Mouse (Mus musculus) mesoderm, embryonic 11.5 days (tissue): ENCODE measurements at regions not wholly inside any gene's neighbourhood (a gene's known extent, or its start where the extent isn't known, plus 50 kb on each side); places are given as distances from the start of the nearest gene placed in this dataset.
A peak's percentile ranks its signal among the peaks of the same experiment; 100 is the strongest.

ENCODE experiments used
- DNase-seq: peaks from one replicate; pipeline ENCODE4 v3.0.0-alpha.2; 2012; ENCODE audit warnings: low read depth, low spot score

- DNase-seq = no peak
Measured at GRCm38 (mm10) chr13:44597666-44598065, 131.6 kb upstream of the Jarid2 start.

GRCm38 (mm10) chr13:44601024-44601423, 128.2 kb upstream of the Jarid2 start:
- no peak for DNase-seq

DNA sequence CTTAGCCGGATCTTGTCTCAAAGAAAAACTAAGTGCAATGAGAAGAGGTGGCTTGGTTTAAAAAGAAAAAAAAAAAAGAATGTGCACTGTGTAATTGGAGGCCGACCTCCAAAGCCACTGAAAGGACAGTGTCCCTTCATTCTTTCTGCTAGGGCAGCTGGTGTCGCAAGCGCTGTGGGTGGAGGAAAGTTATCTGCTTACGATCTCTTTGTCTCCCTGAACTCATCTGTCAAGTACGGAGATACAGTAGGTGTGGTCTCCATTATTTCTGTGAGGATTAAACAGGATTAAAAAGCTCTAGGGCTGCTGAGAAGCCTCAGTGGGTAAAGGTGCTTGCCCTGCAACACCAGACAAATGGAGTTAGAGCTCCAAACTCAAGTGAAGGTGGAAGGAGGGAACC, 126.6 kb upstream of the Jarid2 start:
- DNase-seq = no peak

DNA sequence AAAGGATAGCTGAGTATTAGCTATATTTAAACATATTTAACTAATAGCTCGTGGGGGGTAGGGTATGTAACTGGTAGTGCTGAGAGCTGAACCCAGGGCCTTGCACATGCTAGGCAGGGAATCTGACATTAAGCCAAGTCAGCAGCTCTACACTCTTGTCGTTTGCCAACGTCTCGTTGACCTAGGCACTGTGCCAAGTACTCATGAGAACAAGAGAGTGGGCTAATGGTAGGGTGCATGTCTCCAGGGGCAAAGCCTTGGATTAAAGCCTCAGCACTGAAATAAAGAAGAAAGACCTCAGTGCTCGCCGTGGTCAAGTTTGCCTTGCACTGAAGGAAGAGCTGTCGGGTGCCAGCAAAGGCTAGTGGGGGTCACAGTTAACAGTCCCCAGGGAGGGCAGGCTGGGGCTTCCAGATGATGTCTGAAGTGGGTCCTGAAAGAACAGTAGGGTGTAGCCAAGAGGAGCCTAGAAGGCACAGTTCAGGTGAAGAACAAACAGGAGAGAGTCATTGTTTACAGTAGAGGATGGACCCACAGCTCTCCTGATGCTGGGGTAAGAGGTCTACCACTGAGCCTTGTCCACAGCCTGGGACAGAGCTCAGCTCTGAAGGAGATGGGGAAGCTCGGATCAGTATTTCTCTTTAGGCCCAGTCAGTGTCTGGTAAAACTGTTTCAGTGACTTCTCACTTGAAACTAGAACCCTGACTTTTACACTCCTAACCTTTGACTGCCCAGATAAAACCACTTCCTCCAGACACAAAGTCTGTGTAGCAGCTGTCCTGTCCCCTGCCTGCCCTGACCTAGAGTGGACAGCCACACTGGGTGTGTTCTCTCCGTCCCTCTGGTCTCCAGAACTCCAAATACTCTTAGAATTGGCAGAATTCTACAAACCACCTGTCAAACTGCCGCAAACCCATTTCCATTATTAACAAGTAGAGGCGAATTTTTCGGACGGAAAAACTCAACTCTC, 121.7 kb upstream of the Jarid2 start:
- no peak for DNase-seq

DNA sequence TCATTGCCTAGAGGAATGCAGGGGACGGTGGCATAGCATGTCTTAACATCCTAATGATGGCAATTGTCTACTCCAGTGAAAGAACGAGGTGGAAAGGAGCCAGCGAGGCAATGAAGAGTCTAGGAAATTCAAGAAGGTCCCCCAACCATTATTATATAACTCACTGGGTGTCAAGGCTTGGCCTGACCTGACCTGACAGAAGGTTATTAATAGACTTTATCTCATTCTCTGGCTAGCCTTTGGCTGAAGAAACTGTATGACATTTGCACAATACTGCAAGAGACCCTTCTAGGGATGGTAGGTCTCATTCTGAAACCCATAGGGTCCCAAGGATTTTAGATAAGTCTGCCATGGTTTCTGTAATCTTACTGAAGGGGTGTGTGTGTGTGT, 121.0 kb upstream of the Jarid2 start:
- no peak for DNase-seq

DNA sequence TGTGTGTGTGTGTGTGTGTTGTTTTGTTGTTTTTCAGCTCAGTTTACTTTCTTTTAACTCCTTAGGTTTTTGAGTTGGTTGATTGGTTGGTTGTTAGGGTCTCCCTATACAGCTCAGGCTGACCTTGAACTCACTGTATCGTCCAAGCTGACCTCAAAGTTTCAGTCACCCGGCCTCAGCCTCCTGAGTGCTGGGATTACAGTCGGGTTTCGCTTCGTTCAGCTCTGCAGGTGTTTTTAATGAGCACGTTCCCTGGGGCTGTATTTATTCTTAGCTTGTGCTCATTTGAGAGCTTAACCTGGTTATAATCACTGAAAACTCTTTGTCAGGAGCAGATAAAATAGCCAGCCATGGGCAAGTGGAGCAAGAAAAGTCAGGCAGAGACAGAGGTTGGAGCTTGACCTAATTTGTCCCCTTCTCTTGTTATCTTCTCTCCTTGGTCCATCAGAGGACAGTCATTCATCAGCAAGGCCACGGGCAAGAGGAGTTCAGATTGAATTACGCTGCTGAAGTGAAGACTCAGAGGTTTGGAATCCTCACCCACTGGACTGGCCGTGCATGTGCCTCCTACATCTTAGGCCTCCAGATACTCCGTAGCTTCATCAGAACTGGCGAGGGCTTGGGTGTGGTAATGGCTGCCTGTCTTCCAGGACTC, 120.5 kb upstream of the Jarid2 start:
- DNase-seq = no peak

DNA sequence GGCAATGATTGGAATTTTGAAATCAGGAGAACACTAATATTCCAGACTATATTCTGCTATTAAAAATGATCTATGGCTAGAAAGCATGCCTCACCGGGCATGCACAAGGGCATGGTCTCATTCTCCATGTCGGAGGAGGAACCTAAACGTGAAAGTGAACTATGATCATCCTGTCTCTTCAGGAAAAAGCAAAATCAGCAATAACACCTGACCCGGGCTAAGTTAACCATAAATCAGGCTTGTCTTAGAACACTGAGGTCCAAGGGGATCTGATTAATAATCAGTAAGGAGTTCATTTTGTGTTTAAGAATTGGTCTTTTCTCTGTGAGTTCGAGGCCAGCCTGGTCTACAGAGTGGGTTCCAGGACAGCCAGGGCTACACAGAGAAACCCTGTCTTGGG, 119.7 kb upstream of the Jarid2 start:
- no peak for DNase-seq

GRCm38 (mm10) chr13:44615696-44616095, 113.6 kb upstream of the Jarid2 start:
- no peak for DNase-seq

- DNase-seq = peak; percentile 72
Measured at GRCm38 (mm10) chr13:44618368-44618767, 110.9 kb upstream of the Jarid2 start.

GRCm38 (mm10) chr13:44622661-44623355, 106.5 kb upstream of the Jarid2 start:
- DNase-seq = no peak

- no peak for DNase-seq
Measured at GRCm38 (mm10) chr13:44624716-44625115, 104.6 kb upstream of the Jarid2 start.

DNA sequence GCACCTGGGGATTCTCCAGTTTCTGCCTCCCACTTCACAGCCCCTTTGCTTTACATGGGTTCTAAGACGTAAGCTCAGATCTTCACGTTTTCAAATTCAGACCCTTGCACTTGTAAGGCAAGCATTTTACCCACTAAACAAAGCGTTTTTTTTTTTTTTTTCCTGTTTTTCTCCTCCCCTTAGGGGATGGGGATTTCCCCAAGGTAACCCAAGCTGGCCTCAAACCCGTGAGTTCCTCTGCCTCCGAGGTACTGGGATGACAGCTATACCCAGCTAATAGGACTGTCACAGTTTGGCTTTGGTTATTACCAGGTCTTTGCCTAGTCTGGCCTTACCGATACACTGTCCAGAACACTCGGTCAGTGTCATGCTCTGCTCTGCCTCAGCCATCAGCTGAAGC, 103.5 kb upstream of the Jarid2 start:
- no peak for DNase-seq

- no peak for DNase-seq
Measured at GRCm38 (mm10) chr13:44626806-44627205, 102.5 kb upstream of the Jarid2 start.

DNA sequence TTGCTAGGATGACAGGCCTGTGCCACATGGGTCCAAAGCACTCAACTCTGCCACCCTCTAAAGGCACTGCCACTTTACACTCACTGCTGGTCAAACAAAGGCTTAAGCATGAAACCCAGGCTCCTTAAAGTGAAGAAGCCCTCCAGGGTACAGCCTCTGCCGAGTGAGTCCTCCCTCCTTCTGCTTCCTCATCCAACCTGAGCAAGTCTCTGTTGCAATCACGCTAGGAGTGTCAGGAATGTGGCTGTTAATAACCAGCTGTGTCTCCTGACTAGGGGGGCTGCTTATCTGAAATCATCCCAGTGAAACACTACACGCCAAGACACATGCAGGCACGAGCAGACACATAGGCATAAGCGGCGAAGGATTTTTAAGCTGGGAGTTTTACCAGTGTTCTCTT, 99.2 kb upstream of the Jarid2 start:
- no peak for DNase-seq

DNA sequence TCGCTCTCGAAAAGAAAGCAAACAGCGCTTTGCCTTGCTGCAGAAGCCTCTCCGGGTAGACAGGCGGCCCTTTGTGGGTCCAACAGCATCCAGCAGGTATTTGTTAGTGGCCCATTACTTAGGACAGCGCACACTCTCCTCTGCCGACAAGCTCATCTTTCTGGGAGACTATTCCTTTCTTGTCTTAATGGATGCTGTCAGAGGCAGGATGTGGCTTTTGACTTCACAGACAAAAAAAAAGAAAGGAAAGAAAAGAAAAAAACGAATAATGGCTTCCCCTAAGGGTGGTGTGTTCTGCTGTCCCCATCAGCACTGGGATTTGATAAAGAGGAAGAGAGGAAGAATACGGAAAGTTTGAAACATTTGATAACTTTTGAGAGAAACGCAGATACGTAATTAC, 94.7 kb upstream of the Jarid2 start:
- no peak for DNase-seq

DNA sequence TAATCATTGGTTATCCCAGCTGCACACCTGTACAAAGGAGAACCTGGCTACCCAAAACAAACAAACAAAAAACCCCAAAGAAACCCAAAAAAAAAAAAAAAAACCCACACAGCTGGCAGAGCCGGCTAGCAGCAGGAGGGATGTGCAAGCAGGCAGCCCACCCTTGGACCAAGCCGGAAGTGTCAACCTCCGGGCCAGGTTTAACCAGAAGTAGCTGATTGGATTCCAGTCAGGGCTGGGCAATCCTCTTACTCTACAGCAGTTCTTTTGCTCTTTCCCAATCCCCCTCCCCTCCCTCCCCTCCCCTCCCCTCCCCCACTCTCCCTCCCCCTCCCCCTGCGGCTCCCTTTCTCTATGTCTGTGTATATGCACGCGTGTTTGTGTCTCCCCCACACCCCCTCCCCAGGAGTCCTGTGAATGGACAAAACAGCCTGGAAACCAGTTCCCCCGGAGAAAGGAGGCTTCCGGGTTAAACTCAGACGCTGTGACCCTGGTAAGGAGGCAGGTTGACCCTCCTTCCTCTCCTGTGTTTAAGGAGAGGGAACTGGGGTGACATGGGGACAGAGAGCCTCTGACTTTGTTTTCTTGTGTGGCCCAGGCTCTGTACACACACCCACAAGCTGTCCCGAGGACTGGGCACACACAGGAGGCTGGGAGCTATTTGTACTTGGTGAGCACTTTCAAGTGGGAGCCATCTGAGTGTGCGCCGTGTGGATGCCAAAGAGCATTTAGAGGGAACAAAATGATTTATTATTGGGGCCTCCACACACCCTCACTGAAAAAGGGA, 93.9 kb upstream of the Jarid2 start:
- DNase-seq = no peak

- no peak for DNase-seq
Measured at GRCm38 (mm10) chr13:44636008-44636335, 93.3 kb upstream of the Jarid2 start.

GRCm38 (mm10) chr13:44642361-44642760, 86.9 kb upstream of the Jarid2 start:
- DNase-seq = no peak

DNA sequence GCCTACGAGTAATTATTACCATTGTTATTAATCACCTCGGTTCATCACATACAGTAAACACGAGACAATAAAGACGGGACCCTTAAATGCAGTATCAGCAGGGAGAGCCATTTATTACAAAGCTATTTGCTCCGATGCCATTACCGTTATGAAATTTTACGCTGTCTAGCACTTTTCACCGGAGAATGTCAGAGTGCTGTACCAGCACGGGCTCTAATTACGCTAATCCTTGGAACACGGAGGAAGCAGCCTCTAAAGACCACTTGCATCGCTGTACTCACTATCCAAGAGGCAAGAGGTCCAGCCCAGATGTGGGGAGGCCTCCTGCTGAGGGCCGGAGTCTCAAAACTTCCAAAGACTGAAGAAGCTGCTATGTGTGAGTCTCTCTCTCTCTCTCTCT, 79.2 kb upstream of the Jarid2 start:
- DNase-seq = no peak

GRCm38 (mm10) chr13:44651259-44652238, 77.7 kb upstream of the Jarid2 start:
- DNase-seq = no peak
